Mouse (Mus musculus) lung, embryonic 15.5 days (tissue): Measurements from ENCODE around the gene Dars2. TPM values are rescaled to one million over a fixed set of nuclear protein-coding genes. Genes with fewer than 3 reads are reported as not detected.

ENCODE experiments used
- ATAC-seq: fragments of 200-750 bp; cut with Nextera tagmentation; 2 replicates; pipeline ENCODE4 v1.8.0; 2017; ENCODE audit warnings: moderate number of reproducible peaks, borderline replicate concordance; ENCODE audit not compliant: low FRiP score, low TSS enrichment; ENCODE audit errors: extremely low read depth
- H3K27ac ChIP-seq: fragments of 300-500 bp; sonication (generic); 2 replicates; pipeline ENCODE4 v1.5.1; 2015; ENCODE audit warnings: moderate library complexity, mild to moderate bottlenecking, inconsistent platforms
- H3K27me3 ChIP-seq: fragments of 300-500 bp; sonication (generic); 2 replicates; pipeline ENCODE4 v1.6.1; 2015; ENCODE audit warnings: inconsistent platforms
- H3K36me3 ChIP-seq: fragments of 300-500 bp; sonication (generic); 2 replicates; pipeline ENCODE4 v1.6.1; 2015; ENCODE audit warnings: inconsistent platforms
- H3K4me1 ChIP-seq: fragments of 300-500 bp; sonication (generic); 2 replicates; pipeline ENCODE4 v1.6.1; 2015; ENCODE audit warnings: inconsistent platforms
- H3K4me2 ChIP-seq: fragments of 300-500 bp; sonication (generic); 2 replicates; pipeline ENCODE4 v1.6.1; 2015; ENCODE audit warnings: inconsistent platforms, mild to moderate bottlenecking, moderate library complexity
- H3K4me3 ChIP-seq: fragments of 300-500 bp; sonication (generic); 2 replicates; pipeline ENCODE4 v1.5.1; 2015; ENCODE audit warnings: mild to moderate bottlenecking, inconsistent platforms
- H3K9ac ChIP-seq: fragments of 300-500 bp; sonication (generic); 2 replicates; pipeline ENCODE4 v1.6.1; 2015; ENCODE audit warnings: inconsistent platforms
- H3K9me3 ChIP-seq: fragments of 300-500 bp; sonication (generic); 2 replicates; pipeline ENCODE4 v1.6.1; 2016; ENCODE audit warnings: inconsistent platforms
- WGBS: fragments of 180-500 bp; shearing (Covaris S2); methylation state at CpG from one replicate; pipeline ENCODE4 v1.1.7; 2015; 5-methylcytosine and 5-hydroxymethylcytosine counted together
- polyA plus RNA-seq: library from polyadenylated mRNA; unstranded; fragments of >200 nt; fragmentation: Nextera tagmentation; extraction: Ambion mirVana; gene quantifications from 2 replicates; pipeline ENCODE4 v1.2.1, GENCODE M21; 2015

Dars2 gene
- polyA plus RNA-seq, 1 experiment from 2014 or later, result 35.1 TPM

DNA sequence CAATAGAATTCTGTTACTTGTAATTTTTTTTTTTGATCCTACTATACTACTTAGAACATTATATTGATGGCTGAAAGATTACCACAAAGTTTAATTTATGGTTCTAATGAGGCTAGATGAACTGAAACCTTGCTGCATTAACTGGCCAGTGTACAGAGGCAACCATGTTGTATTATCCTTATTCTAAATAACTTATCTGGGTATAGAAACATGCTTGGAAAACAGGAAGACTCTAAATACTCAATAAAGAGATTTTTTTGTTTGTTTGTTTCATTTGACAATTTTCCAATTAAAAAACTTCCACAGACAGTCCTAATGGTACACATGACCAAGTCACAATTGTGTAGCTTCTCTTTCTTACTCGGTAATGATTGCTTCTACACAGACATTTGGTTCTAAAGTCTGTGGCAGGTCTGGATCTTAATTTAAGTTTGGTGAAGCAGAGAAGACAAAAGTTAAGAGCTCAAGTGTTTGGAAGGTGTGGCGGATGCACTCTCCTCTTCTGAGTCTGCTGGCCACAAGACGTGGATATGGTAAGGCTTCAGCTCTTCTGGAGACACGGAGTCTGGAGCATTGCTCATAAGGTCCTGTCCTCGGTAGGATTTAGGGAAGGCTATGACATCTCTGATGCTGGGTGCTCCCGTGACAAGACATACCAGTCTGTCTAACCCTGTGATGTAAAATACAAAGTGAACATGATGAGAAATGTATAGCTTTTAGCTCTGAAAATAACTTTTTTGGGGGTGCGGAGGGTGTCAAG, 29.0 kb downstream of the Dars2 start:
- ATAC-seq, result no peak
- Histone ChIP-seq H3K36me3 (peaks cover 39% of the 10 kb centered on the region), H3K4me3 (no peak overlapping the region)

GRCm38 (mm10) chr1:161040855-161041254, 29.6 kb downstream of the Dars2 start:
- ATAC-seq, result no peak
- H3K4me1 ChIP-seq, result peaks cover 6% of the 10 kb centered on the region; the same call in 1 of the 2 replicates
- no peak overlapping the region for H3K4me2 ChIP-seq
- no peak overlapping the region for H3K27ac ChIP-seq
- no peaks in the 10 kb centered on the region for H3K27me3 ChIP-seq
- H3K9me3 ChIP-seq, result no peaks in the 10 kb centered on the region
- peaks cover 40% of the 10 kb centered on the region for H3K36me3 ChIP-seq
- H3K9ac ChIP-seq, result no peak overlapping the region
- H3K4me3 ChIP-seq, result no peak overlapping the region

More for the DNA sequence above, 29.0 kb downstream of the Dars2 start:
- 83% methylated on average over 7 of the region's 7 CpGs for WGBS
- Histone ChIP-seq H3K27ac (no peak overlapping the region), H3K27me3 (no peaks in the 10 kb centered on the region), H3K4me1 (peaks cover 6% of the 10 kb centered on the region; the same call in 1 of the 2 replicates), H3K9me3 (no peaks in the 10 kb centered on the region), H3K9ac (no peak overlapping the region), H3K4me2 (no peak overlapping the region)

- H3K27ac ChIP-seq, result peak overlapping the region; percentile 67
- WGBS, result 44% methylated on average over 1 of the region's 1 CpGs
- peaks cover 39% of the 10 kb centered on the region for H3K36me3 ChIP-seq
These were observed 30.1 kb downstream of the Dars2 start for GRCm38 (mm10) chr1:161040426-161040770.

DNA sequence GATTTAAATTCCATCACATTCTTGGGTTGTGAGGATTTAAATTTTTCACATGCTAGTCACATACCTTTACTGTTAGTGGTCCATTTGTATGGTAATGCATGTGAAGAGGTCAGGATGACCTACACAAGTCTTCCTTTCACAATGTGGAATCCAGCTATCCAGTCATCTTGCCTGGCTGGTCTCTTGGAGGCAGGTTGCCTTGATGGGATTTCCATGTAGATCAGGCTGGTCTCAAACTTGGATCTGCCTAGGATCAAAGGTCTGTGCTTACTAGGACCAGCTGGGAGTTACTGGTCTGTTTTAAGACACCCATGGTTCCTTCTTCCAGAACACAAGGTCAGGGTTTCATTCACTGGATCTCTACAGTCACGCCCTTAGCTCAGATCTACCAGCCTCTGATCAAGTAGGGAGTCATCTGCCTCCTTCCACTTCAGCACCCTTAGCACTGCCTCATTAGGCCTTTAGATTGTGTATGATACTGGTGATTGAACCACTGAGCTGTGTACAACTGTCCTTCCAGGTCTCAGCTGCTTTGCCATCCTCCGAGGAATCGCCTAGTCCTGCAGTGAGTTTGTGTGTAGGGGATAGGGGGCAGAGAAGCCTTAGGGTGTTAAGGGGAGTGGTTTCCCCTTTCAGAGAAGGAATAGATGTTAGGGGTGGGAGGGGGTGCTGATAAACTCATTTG, 30.6 kb downstream of the Dars2 start:
- Histone ChIP-seq H3K27ac (peak overlapping the region; percentile 67), H3K4me2 (no peak overlapping the region), H3K36me3 (peaks cover 34% of the 10 kb centered on the region), H3K27me3 (no peaks in the 10 kb centered on the region), H3K4me3 (no peak overlapping the region), H3K9me3 (no peaks in the 10 kb centered on the region), H3K4me1 (peaks cover 6% of the 10 kb centered on the region; the same call in 1 of the 2 replicates), H3K9ac (no peak overlapping the region)
- ATAC-seq, result peak; percentile 53; the same call in 1 of the 2 replicates
- 8% methylated on average over 3 of the region's 3 CpGs for WGBS

More at GRCm38 (mm10) chr1:161040426-161040770, 30.1 kb downstream of the Dars2 start:
- Histone ChIP-seq H3K4me3 (no peak overlapping the region), H3K4me1 (peaks cover 6% of the 10 kb centered on the region; the same call in 1 of the 2 replicates), H3K4me2 (no peak overlapping the region), H3K9me3 (no peaks in the 10 kb centered on the region), H3K9ac (no peak overlapping the region), H3K27me3 (no peaks in the 10 kb centered on the region)
- ATAC-seq, result no peak

DNA sequence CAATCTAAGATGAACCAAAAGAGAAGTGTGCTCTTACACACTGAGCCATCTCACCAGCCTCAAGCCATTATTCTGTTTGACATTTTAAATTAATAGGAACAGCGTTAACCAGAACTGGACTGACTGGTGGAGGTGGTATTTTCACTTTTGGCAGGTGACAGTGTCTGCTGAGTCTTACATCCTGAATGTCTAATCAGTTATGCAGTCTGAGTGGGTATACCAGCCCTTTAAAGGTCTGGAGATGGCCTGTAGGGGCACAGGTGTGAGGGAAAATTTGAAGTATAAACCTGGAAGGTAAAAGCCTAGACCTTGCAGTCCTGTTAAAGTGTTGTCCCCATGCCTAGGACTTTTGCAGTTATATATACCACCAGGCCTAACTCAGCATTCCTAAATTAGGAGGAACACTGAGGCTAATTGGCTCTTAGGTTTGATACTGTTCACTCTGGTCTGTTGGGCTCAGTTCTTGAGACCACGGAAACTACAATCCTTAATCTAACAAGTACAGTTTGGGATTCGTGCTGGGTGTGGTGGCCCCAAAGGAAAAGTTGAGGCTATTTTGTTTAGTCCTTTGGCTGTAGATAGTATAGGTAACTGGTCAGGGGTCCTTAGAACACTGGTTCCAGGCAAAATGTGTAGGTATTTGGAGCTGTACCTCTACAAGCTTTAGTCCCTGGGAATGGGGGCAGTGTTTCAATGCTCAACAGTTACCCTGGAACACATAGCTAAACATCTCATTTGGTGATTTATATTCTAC, 31.3 kb downstream of the Dars2 start:
- Histone ChIP-seq H3K36me3 (peaks cover 27% of the 10 kb centered on the region), H3K4me1 (peaks cover 6% of the 10 kb centered on the region; the same call in 1 of the 2 replicates), H3K9me3 (no peaks in the 10 kb centered on the region), H3K9ac (no peak overlapping the region), H3K27me3 (no peaks in the 10 kb centered on the region), H3K4me2 (no peak overlapping the region), H3K4me3 (no peak overlapping the region), H3K27ac (no peak overlapping the region)
- ATAC-seq, result no peak
- 14% methylated on average over 3 of the region's 3 CpGs for WGBS

DNA sequence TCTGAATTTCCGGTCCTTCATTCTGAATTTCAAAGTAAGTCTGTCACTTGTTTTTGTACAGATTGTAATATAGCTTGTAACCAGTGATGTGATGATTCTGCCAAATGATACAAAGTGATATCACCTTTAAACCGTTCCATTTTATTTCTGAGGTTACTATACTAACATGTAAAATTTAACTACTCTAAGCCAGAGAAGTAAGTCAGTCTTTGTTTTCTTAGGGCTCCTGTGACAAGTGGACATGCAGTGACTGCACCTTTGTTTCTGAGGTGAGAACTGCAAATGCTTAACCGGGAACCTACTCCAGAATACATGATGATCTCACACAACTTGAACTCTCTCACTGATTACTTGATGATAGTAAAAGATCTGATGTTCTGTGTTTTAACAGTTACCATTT, 32.5 kb downstream of the Dars2 start:
- H3K9ac ChIP-seq, result no peak overlapping the region
- no peaks in the 10 kb centered on the region for H3K27me3 ChIP-seq
- H3K4me1 ChIP-seq, result peaks cover 14% of the 10 kb centered on the region; the same call in 1 of the 2 replicates
- peak overlapping the region; percentile 67 for H3K4me2 ChIP-seq
- H3K4me3 ChIP-seq, result peak overlapping the region; percentile 64
- no peaks in the 10 kb centered on the region for H3K9me3 ChIP-seq
- H3K36me3 ChIP-seq, result peaks cover 24% of the 10 kb centered on the region
- H3K27ac ChIP-seq, result 0 out of 2 replicates have a peak overlapping the region, but pooled peaks have one; percentile 3
- ATAC-seq, result no peak
- 27% methylated on average over 3 of the region's 3 CpGs for WGBS

GRCm38 (mm10) chr1:161037599-161037998, 32.9 kb downstream of the Dars2 start:
- WGBS, result 15% methylated on average over 3 of the region's 3 CpGs
- Histone ChIP-seq H3K4me3 (peak overlapping the region; percentile 64), H3K27ac (no peak overlapping the region; the same call in 1 of the 2 replicates), H3K4me1 (peaks cover 17% of the 10 kb centered on the region; the same call in 1 of the 2 replicates), H3K27me3 (no peaks in the 10 kb centered on the region), H3K36me3 (peaks cover 24% of the 10 kb centered on the region), H3K9me3 (no peaks in the 10 kb centered on the region), H3K4me2 (peak overlapping the region; percentile 67), H3K9ac (peak overlapping the region; percentile 31)
- ATAC-seq, result no peak

- H3K9me3 ChIP-seq, result no peaks in the 10 kb centered on the region
- H3K27ac ChIP-seq, result peak overlapping the region; percentile 82; the same call in 1 of the 2 replicates
- H3K36me3 ChIP-seq, result peaks cover 25% of the 10 kb centered on the region
- no peaks in the 10 kb centered on the region for H3K27me3 ChIP-seq
- ATAC-seq, result no peak
- 0% methylated on average over 1 of the region's 1 CpGs for WGBS
- peak overlapping the region; percentile 64 for H3K4me3 ChIP-seq
- peak overlapping the region; percentile 67 for H3K4me2 ChIP-seq
- peak overlapping the region; percentile 90 for H3K9ac ChIP-seq
- H3K4me1 ChIP-seq, result peaks cover 17% of the 10 kb centered on the region; the same call in 1 of the 2 replicates
These were observed 33.4 kb downstream of the Dars2 start for GRCm38 (mm10) chr1:161037026-161037425.

GRCm38 (mm10) chr1:161036411-161036841, 34.0 kb downstream of the Dars2 start:
- Histone ChIP-seq H3K9ac (peak overlapping the region; percentile 90), H3K4me1 (peaks cover 17% of the 10 kb centered on the region; the same call in 1 of the 2 replicates), H3K27ac (peak overlapping the region; percentile 82), H3K9me3 (no peaks in the 10 kb centered on the region), H3K4me2 (peak overlapping the region; percentile 67), H3K27me3 (no peaks in the 10 kb centered on the region), H3K36me3 (peaks cover 31% of the 10 kb centered on the region), H3K4me3 (peak overlapping the region; percentile 64)
- WGBS, result under 1% methylated on average over 5 of the region's 5 CpGs
- no peak for ATAC-seq

GRCm38 (mm10) chr1:161035786-161036404, 34.6 kb downstream of the Dars2 start:
- peak overlapping the region; percentile 90 for H3K9ac ChIP-seq
- peaks cover 17% of the 10 kb centered on the region; the same call in 1 of the 2 replicates for H3K4me1 ChIP-seq
- H3K27ac ChIP-seq, result peak overlapping the region; percentile 82
- peak overlapping the region; percentile 64 for H3K4me3 ChIP-seq
- WGBS, result 0% methylated on average over 6 of the region's 6 CpGs
- no peaks in the 10 kb centered on the region for H3K9me3 ChIP-seq
- no peaks in the 10 kb centered on the region for H3K27me3 ChIP-seq
- peaks cover 34% of the 10 kb centered on the region for H3K36me3 ChIP-seq
- ATAC-seq, result no peak
- H3K4me2 ChIP-seq, result peak overlapping the region; percentile 67

DNA sequence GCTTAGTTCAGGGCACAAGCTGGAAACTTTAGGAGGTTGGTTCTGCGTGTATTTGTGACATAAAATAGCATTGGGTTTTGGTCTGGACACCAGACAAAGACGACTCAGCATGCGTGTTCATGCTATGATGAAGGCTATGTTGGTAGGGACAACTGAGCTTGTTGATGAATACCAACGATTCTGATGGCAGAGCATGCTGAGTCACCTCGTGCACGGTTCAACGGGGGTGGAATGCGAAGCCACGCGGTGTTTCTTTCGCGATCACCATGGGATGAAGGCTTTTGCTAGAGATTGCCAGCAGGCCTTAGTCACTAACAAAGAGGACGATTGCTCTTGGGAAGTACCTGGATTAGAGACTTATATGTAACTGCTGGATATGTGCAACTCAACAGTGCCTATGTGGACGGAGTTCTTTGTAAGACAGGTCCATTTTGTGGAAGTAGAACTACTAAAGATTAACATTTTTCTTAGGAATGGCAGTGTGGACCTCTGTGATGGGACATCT, 35.1 kb downstream of the Dars2 start:
- peak; percentile 4; the same call in 1 of the 2 replicates for ATAC-seq
- Histone ChIP-seq H3K4me2 (peak overlapping the region; percentile 67), H3K27ac (peak overlapping the region; percentile 82), H3K9ac (peak overlapping the region; percentile 90), H3K27me3 (no peaks in the 10 kb centered on the region), H3K9me3 (no peaks in the 10 kb centered on the region), H3K4me1 (peaks cover 17% of the 10 kb centered on the region; the same call in 1 of the 2 replicates), H3K4me3 (peak overlapping the region; percentile 64), H3K36me3 (peaks cover 37% of the 10 kb centered on the region)
- 0% methylated on average over 14 of the region's 14 CpGs for WGBS
